In genomic region chr11:79218061-79218460, GRCm38 (mm10) we compare ENCODE assay signal across 18 mouse cellular contexts. TPM values are rescaled to one million over a fixed set of nuclear protein-coding genes. Genes with fewer than 3 reads are reported as not detected.
DNase-seq lines count a peak whose midpoint lies in the region; ATAC-seq and TF ChIP-seq lines count a peak whose summit lies in the region.
"Had no signal": no experiment of that assay in that cellular context is flagged by ENCODE, and none has a peak within 500 bp of the region (broad histone marks: within the 10 kb centered on the region; RNA-seq: fewer than 3 reads in every experiment).

No protein-coding gene starts in this region.

- H3K27ac ChIP-seq in intestine, postnatal 0 days (ENCODE audit: low read depth, low read length), result no peak overlapping the region
- H3K27ac ChIP-seq in intestine, embryonic 15.5 days, result no peak overlapping the region
- H3K27ac ChIP-seq in MEL (ENCODE audit: control insufficient read depth, low read depth, low read length), result no peak overlapping the region
- H3K27ac ChIP-seq in stomach, postnatal 0 days (replicated peaks), result no peak overlapping the region
- H3K27ac ChIP-seq: forebrain, embryonic 10.5 days; hindbrain, embryonic 10.5 days; limb, embryonic 13.5 days had no signal

- peak; percentile 32 for DNase-seq in thymus, postnatal 4 days
- DNase-seq in thymus, postnatal 0 days (ENCODE audit: low spot score), result no peak
- peak; percentile 75 for DNase-seq in MEL (ENCODE audit: low read depth, low spot score)
- no peak for DNase-seq in stomach, postnatal 0 days (ENCODE audit: low spot score)
- no peak for DNase-seq in right cerebral cortex, postnatal 10 days (ENCODE audit: low spot score in 2 of 2)
- DNase-seq in lung, postnatal 10 days, result no peak
- DNase-seq: cerebellum, adult 8-10 months; heart, adult 18-20 months; lung, postnatal 14 days; midbrain, embryonic 14.5 days; spleen, adult 18-20 months; thymus, postnatal 25 days had no signal

- 95% methylated on average over 1 of the region's 1 CpGs for WGBS in intestine, postnatal 0 days
- 96% methylated on average over 1 of the region's 1 CpGs for WGBS in intestine, embryonic 15.5 days
- WGBS in stomach, postnatal 0 days, result 92% methylated on average over 1 of the region's 1 CpGs

- H3K27me3 ChIP-seq in intestine, postnatal 0 days (replicated peaks; ENCODE audit: control insufficient read depth, insufficient read depth, low read length), result no peaks in the 10 kb centered on the region
- H3K27me3 ChIP-seq in intestine, embryonic 15.5 days (replicated peaks), result no peaks in the 10 kb centered on the region
- no peaks in the 10 kb centered on the region for H3K27me3 ChIP-seq in MEL (ENCODE audit: control insufficient read depth in 1 of 2, insufficient read depth in 2 of 2, low read length in 2 of 2)
- H3K27me3 ChIP-seq in stomach, postnatal 0 days (ENCODE audit: control insufficient read depth, insufficient read depth, low read length), result no peaks in the 10 kb centered on the region
- H3K27me3 ChIP-seq: limb, embryonic 13.5 days; megakaryocyte, embryonic 14.5 days had no signal

- H3K79me2 ChIP-seq in MEL (ENCODE audit: control insufficient read depth, insufficient read depth, low read length, poor library complexity), result no peaks in the 10 kb centered on the region

- TF ChIP-seq EP300 in MEL (IDR thresholded peaks at IDR 0.05; ENCODE audit: low read depth in 1 of 2, low read length in 2 of 2), result no peak
- TF ChIP-seq EP300 in stomach, postnatal 0 days (optimal IDR thresholded peaks at IDR 0.05), result no peak

- H3K36me3 ChIP-seq in intestine, postnatal 0 days (ENCODE audit: control insufficient read depth, insufficient read depth), result no peaks in the 10 kb centered on the region
- no peaks in the 10 kb centered on the region for H3K36me3 ChIP-seq in intestine, embryonic 15.5 days
- H3K36me3 ChIP-seq in MEL (ENCODE audit: control insufficient read depth in 1 of 2, insufficient read depth in 2 of 2, low read length in 2 of 2), result peaks cover 0 to 4% of the 10 kb centered on the region in 2 experiments; a peak in 2 of 4 replicates
- H3K36me3 ChIP-seq in stomach, postnatal 0 days (ENCODE audit: control insufficient read depth, insufficient read depth, low read length), result no peaks in the 10 kb centered on the region
- H3K36me3 ChIP-seq: forebrain, embryonic 10.5 days; hindbrain, embryonic 10.5 days; limb, embryonic 13.5 days had no signal

- ATAC-seq in intestine, postnatal 0 days, result no peak
- no peak for ATAC-seq in intestine, embryonic 15.5 days
- ATAC-seq in stomach, postnatal 0 days (ENCODE audit: low FRiP score, low TSS enrichment), result no peak

- H3K9ac ChIP-seq in intestine, postnatal 0 days (ENCODE audit: low read depth, low read length), result no peak overlapping the region
- no peak overlapping the region for H3K9ac ChIP-seq in intestine, embryonic 15.5 days
- no peak overlapping the region for H3K9ac ChIP-seq in MEL (ENCODE audit: control insufficient read depth, low read depth, low read length, poor library complexity, severe bottlenecking)
- H3K9ac ChIP-seq in stomach, postnatal 0 days (ENCODE audit: low read length), result no peak overlapping the region
- H3K9ac ChIP-seq: limb, embryonic 13.5 days had no signal

- peak; percentile 21 for TF ChIP-seq RAD21 in MEL (IDR thresholded peaks at IDR 0.05; ENCODE audit: low read depth, low read length)

- H3K4me1 ChIP-seq in intestine, postnatal 0 days (replicated peaks; ENCODE audit: control insufficient read depth, insufficient read depth, low read length), result no peaks in the 10 kb centered on the region
- 0 out of 2 replicates have a peak, but pooled peaks cover 11% of the 10 kb centered on the region for H3K4me1 ChIP-seq in intestine, embryonic 15.5 days (replicated peaks)
- H3K4me1 ChIP-seq in MEL (ENCODE audit: control insufficient read depth in 1 of 2, insufficient read depth in 2 of 2, low read length in 2 of 2), result peaks cover 0 to 12% of the 10 kb centered on the region in 2 experiments; a peak in 2 of 4 replicates
- H3K4me1 ChIP-seq in stomach, postnatal 0 days (replicated peaks; ENCODE audit: control insufficient read depth, insufficient read depth), result no peaks in the 10 kb centered on the region
- H3K4me1 ChIP-seq: limb, embryonic 13.5 days had no signal

- no peaks in the 10 kb centered on the region for H3K9me3 ChIP-seq in intestine, postnatal 0 days (ENCODE audit: control insufficient read depth)
- H3K9me3 ChIP-seq in intestine, embryonic 15.5 days, result no peaks in the 10 kb centered on the region
- no peaks in the 10 kb centered on the region for H3K9me3 ChIP-seq in MEL (replicated peaks; ENCODE audit: insufficient read depth, low read length)
- no peaks in the 10 kb centered on the region for H3K9me3 ChIP-seq in stomach, postnatal 0 days (ENCODE audit: control insufficient read depth, low read length)
- H3K9me3 ChIP-seq: forebrain, embryonic 10.5 days; hindbrain, embryonic 10.5 days; limb, embryonic 13.5 days; megakaryocyte, embryonic 14.5 days had no signal

- no peak overlapping the region for H3K4me2 ChIP-seq in intestine, postnatal 0 days (replicated peaks; ENCODE audit: low read depth)
- no peak overlapping the region for H3K4me2 ChIP-seq in intestine, embryonic 15.5 days (replicated peaks)
- H3K4me2 ChIP-seq in stomach, postnatal 0 days (replicated peaks; ENCODE audit: low read depth), result no peak overlapping the region
- H3K4me2 ChIP-seq: limb, embryonic 13.5 days had no signal

- H3K4me3 ChIP-seq in intestine, postnatal 0 days (ENCODE audit: low read depth, low read length), result no peak overlapping the region
- no peak overlapping the region for H3K4me3 ChIP-seq in intestine, embryonic 15.5 days (replicated peaks)
- no peak overlapping the region for H3K4me3 ChIP-seq in MEL (ENCODE audit: control insufficient read depth in 1 of 2, insufficient read depth in 1 of 2, low read depth in 2 of 2, low read length in 2 of 2)
- H3K4me3 ChIP-seq in stomach, postnatal 0 days (ENCODE audit: low read depth, low read length), result no peak overlapping the region
- H3K4me3 ChIP-seq: forebrain, embryonic 10.5 days; hindbrain, embryonic 10.5 days; limb, embryonic 13.5 days; megakaryocyte, embryonic 14.5 days had no signal

- peak; percentile 38 for TF ChIP-seq CTCF in intestine, postnatal 0 days (IDR thresholded peaks at IDR 0.05; ENCODE audit: low read depth)
- TF ChIP-seq CTCF in MEL (IDR thresholded peaks at IDR 0.05 in 2 of 3, conservative IDR thresholded peaks at IDR 0.05 in 1 of 3; ENCODE audit: control insufficient read depth in 1 of 3, insufficient read depth in 1 of 3, low read depth in 2 of 3, low read length in 3 of 3, poor library complexity in 1 of 3, severe bottlenecking in 1 of 3), result peak; percentile 38 to 48 (median 38)
- peak; percentile 32; the same call in 1 of the 2 replicates for TF ChIP-seq CTCF in stomach, postnatal 0 days (IDR thresholded peaks at IDR 0.05; ENCODE audit: low read depth)

- no peak for TF ChIP-seq POLR2A in MEL (IDR thresholded peaks at IDR 0.05; ENCODE audit: control insufficient read depth in 1 of 2, insufficient read depth in 1 of 2, low read depth in 1 of 2, low read length in 2 of 2, poor library complexity in 1 of 2)

TF ChIP-seq in MEL, 35 proteins besides CTCF, POLR2A, EP300 and RAD21:
- TF ChIP-seq ZC3H11A (IDR thresholded peaks at IDR 0.05; ENCODE audit: low read depth, low read length) (peak; percentile 18; the same call in 1 of the 2 replicates), TAL1 (IDR thresholded peaks at IDR 0.05; ENCODE audit: low read length) (no peak), SMC3 (IDR thresholded peaks at IDR 0.05; ENCODE audit: low read depth, low read length) (peak; percentile 55), ZNF384 (IDR thresholded peaks at IDR 0.05; ENCODE audit: low read depth, low read length) (no peak), ETS1 (IDR thresholded peaks at IDR 0.05; ENCODE audit: low read depth, low read length) (no peak), ZMIZ1 (IDR thresholded peaks at IDR 0.05; ENCODE audit: low read depth, low read length) (no peak), MYC (IDR thresholded peaks at IDR 0.05; ENCODE audit: low read depth, low read length) (peak; percentile 92), MAX (IDR thresholded peaks at IDR 0.05; ENCODE audit: low read length) (peak; percentile 36; the same call in 1 of the 2 replicates)
TF ChIP-seq in MEL: peak in this region for 4.

RNA-seq across cellular contexts. Expression of gene Wsb1, which starts 36.4 kb away (rescaled TPM):
- polyA plus RNA-seq in intestine, postnatal 0 days (2015; fragmentation: Nextera tagmentation; extraction: Ambion mirVana), result 64.7 and 70.5 TPM in 2 replicates
- polyA plus RNA-seq in intestine, embryonic 15.5 days (2015; fragmentation: Nextera tagmentation; extraction: Ambion mirVana), result 166 and 207 TPM in 2 replicates
- polyA plus RNA-seq in thymus, postnatal 0 days (2015; fragmentation: Nextera tagmentation; extraction: Ambion mirVana), result 116 and 122 TPM in 2 replicates
- 48.8 and 56.2 TPM in 2 replicates for total RNA-seq in MEL (2012; rRNA removed)
- 10 to 100 TPM; 57.0 to 90.9 TPM for polyA plus RNA-seq in MEL (2012; ENCODE audit: insufficient read depth in 1 of 2, insufficient read length in 2 of 2, low read depth in 1 of 2, low replicate concordance in 2 of 2, missing spikeins in 1 of 2)
- polyA plus RNA-seq in stomach, postnatal 0 days (2015; fragmentation: Nextera tagmentation; extraction: Ambion mirVana), result 53.6 and 56.6 TPM in 2 replicates

Comparison
In these comparisons a context has a peak if more than half of its experiments do, and no peak if none do; other contexts are left out.
1. DNase-seq: peak in thymus, postnatal 4 days (single experiment) and MEL (single experiment); none in thymus, postnatal 0 days (single experiment), stomach, postnatal 0 days (single experiment), right cerebral cortex, postnatal 10 days (0 of 2) and lung, postnatal 10 days (single experiment).
2. Peak in every context shown above with its lines, with median percentiles within 50 percentile points of each other: CTCF ChIP-seq.